Mouse (Mus musculus) CH12.LX (cell line): ENCODE results near the gene Npb. TPM values are rescaled to one million over a fixed set of nuclear protein-coding genes. Genes with fewer than 3 reads are reported as not detected.
A peak's percentile ranks its signal among the peaks of the same experiment; 100 is the strongest.

Experiments
- DNase-seq: peaks from one replicate; pipeline ENCODE4 v3.0.0-alpha.2; 2013; ENCODE audit errors: extremely low read depth
- H3K27ac ChIP-seq: 2 replicates; pipeline ENCODE4 v1.5.1; 2012; ENCODE audit warnings: low read depth, mild to moderate bottlenecking, control low read depth, moderate library complexity; ENCODE audit not compliant: insufficient read depth
- H3K27me3 ChIP-seq: replicated peaks from 2 replicates; pipeline ENCODE3; 2012; ENCODE audit warnings: inconsistent platforms
- H3K36me3 ChIP-seq, 2 experiments: replicated peaks in 1 of 2; 2 replicates each; pipeline versions ENCODE3 to v1.6.1; 2012; ENCODE audit warnings: inconsistent platforms in 1 of 2, low read length in 1 of 2, mild to moderate bottlenecking in 1 of 2, mixed read lengths in 1 of 2, moderate library complexity in 1 of 2; ENCODE audit not compliant: control insufficient read depth in 1 of 2, insufficient read depth in 1 of 2
- H3K4me1 ChIP-seq, 2 experiments: 2 replicates each; pipeline ENCODE4 v1.6.1; 2012; ENCODE audit warnings: inconsistent platforms in 1 of 2, moderate library complexity in 1 of 2; ENCODE audit not compliant: insufficient read depth in 2 of 2, control insufficient read depth in 1 of 2
- H3K4me2 ChIP-seq: 2 replicates; pipeline ENCODE4 v1.6.1; 2012; ENCODE audit warnings: low read depth, mild to moderate bottlenecking, control low read depth; ENCODE audit not compliant: poor library complexity, insufficient read depth, severe bottlenecking
- H3K4me3 ChIP-seq, 3 experiments: fragments of 150-350 bp in 1 of 3; sonication (generic) in 1 of 3; replicated peaks in 1 of 3; 2 replicates each; pipeline versions ENCODE3 to v1.5.1; 2011 to 2012; ENCODE audit warnings: low read depth in 2 of 3, low read length in 2 of 3, mild to moderate bottlenecking in 2 of 3, moderate library complexity in 2 of 3, control low read depth in 1 of 3, improper control_type of control experiment in 1 of 3, inconsistent platforms in 1 of 3, mixed read lengths in 1 of 3; ENCODE audit not compliant: poor library complexity in 1 of 3
- H3K79me2 ChIP-seq: replicated peaks from 2 replicates; pipeline ENCODE4 v1.6.1; 2012; ENCODE audit warnings: mild to moderate bottlenecking, moderate library complexity; ENCODE audit not compliant: control insufficient read depth, poor library complexity, insufficient read depth, severe bottlenecking; ENCODE audit errors: extremely low read depth
- H3K9ac ChIP-seq: 2 replicates; pipeline ENCODE4 v1.6.1; 2012; ENCODE audit warnings: low read depth, mild to moderate bottlenecking, control low read depth, moderate library complexity; ENCODE audit not compliant: insufficient read depth
- H3K9me3 ChIP-seq: replicated peaks from 2 replicates; pipeline ENCODE3; 2012; ENCODE audit warnings: low read length, inconsistent platforms, mixed read lengths
- BHLHE40 ChIP-seq: IDR thresholded peaks from 2 replicates; pipeline ENCODE4 v1.6.1; 2011; ENCODE audit warnings: mild to moderate bottlenecking, low read depth, low read length, improper control_type of control experiment
- CTCF ChIP-seq, 2 experiments: IDR thresholded peaks in 1 of 2; conservative IDR thresholded peaks in 1 of 2; 2 replicates each; pipeline ENCODE4 v1.5.1; 2011 to 2012; ENCODE audit warnings: low read depth in 2 of 2, low read length in 2 of 2, improper control_type of control experiment in 1 of 2, inconsistent platforms in 1 of 2, mild to moderate bottlenecking in 1 of 2, moderate library complexity in 1 of 2
- E2F4 ChIP-seq: IDR thresholded peaks from 2 replicates; pipeline ENCODE4 v1.6.1; 2011; ENCODE audit warnings: low read depth, low read length, improper control_type of control experiment; ENCODE audit not compliant: insufficient replicate concordance
- ETS1 ChIP-seq: conservative IDR thresholded peaks from 2 replicates; pipeline ENCODE4 v1.6.1; 2012; ENCODE audit warnings: low read depth, mild to moderate bottlenecking, inconsistent platforms, low read length, improper control_type of control experiment, moderate library complexity
- KAT2A ChIP-seq: IDR thresholded peaks from 2 replicates; pipeline ENCODE4 v1.6.1; 2012; ENCODE audit warnings: low read length, improper control_type of control experiment, inconsistent platforms; ENCODE audit not compliant: insufficient replicate concordance
- MAFK ChIP-seq: IDR thresholded peaks from 2 replicates; pipeline ENCODE4 v1.6.1; 2011; ENCODE audit warnings: low read length, improper control_type of control experiment; ENCODE audit not compliant: insufficient replicate concordance
- MXI1 ChIP-seq: IDR thresholded peaks from 2 replicates; pipeline ENCODE4 v1.6.1; 2011; ENCODE audit warnings: mild to moderate bottlenecking, low read depth, low read length, improper control_type of control experiment
- MYC ChIP-seq: IDR thresholded peaks from 2 replicates; pipeline ENCODE4 v1.6.1; 2011; ENCODE audit warnings: low read depth, mild to moderate bottlenecking, improper control_type of control experiment, low read length
- NELFE ChIP-seq: IDR thresholded peaks from 2 replicates; pipeline ENCODE4 v1.6.1; 2011; ENCODE audit warnings: low read depth, low read length, improper control_type of control experiment
- NRF1 ChIP-seq: IDR thresholded peaks from 2 replicates; pipeline ENCODE4 v1.6.1; 2014; ENCODE audit warnings: low read depth, mild to moderate bottlenecking, inconsistent platforms, low read length, improper control_type of control experiment, moderate library complexity
- PAX5 ChIP-seq: IDR thresholded peaks from 2 replicates; pipeline ENCODE4 v1.6.1; 2012; ENCODE audit warnings: low read length, inconsistent platforms, mixed read lengths
- POLR2A ChIP-seq: IDR thresholded peaks from 2 replicates; pipeline ENCODE4 v1.6.1; 2011; ENCODE audit warnings: low read depth, mild to moderate bottlenecking, improper control_type of control experiment, low read length
- POLR2AphosphoS2 ChIP-seq: IDR thresholded peaks from 2 replicates; pipeline ENCODE4 v1.6.1; 2011; ENCODE audit warnings: low read depth, low read length, improper control_type of control experiment
- SIN3A ChIP-seq: IDR thresholded peaks from 2 replicates; pipeline ENCODE4 v1.6.1; 2012; ENCODE audit warnings: low read length, improper control_type of control experiment, inconsistent platforms
- SMC3 ChIP-seq: IDR thresholded peaks from 2 replicates; pipeline ENCODE4 v1.6.1; 2011; ENCODE audit warnings: low read depth, low read length, improper control_type of control experiment
- TBP ChIP-seq: conservative IDR thresholded peaks from 2 replicates; pipeline ENCODE4 v1.6.1; 2011; ENCODE audit warnings: low read depth, low read length, improper control_type of control experiment
- USF1 ChIP-seq: IDR thresholded peaks from 2 replicates; pipeline ENCODE4 v1.6.1; 2014; ENCODE audit warnings: low read depth, mild to moderate bottlenecking, inconsistent platforms, low read length, improper control_type of control experiment
- ZC3H11A ChIP-seq: IDR thresholded peaks from 2 replicates; pipeline ENCODE4 v1.6.1; 2012; ENCODE audit warnings: low read depth, mild to moderate bottlenecking, inconsistent platforms, low read length, improper control_type of control experiment
- ZKSCAN1 ChIP-seq: IDR thresholded peaks from 2 replicates; pipeline ENCODE4 v1.6.1; 2012; ENCODE audit warnings: low read depth, inconsistent platforms, low read length, improper control_type of control experiment, borderline replicate concordance
- ZNF384 ChIP-seq: IDR thresholded peaks from 2 replicates; pipeline ENCODE4 v1.6.1; 2012; ENCODE audit warnings: low read depth, low read length, improper control_type of control experiment, inconsistent platforms
- dilution Hi-C: fragments of 300-500 bp; cut with MboI; formaldehyde crosslinking; loops from 2 replicates; pipeline ENCODE4 v1.14.3; 2020; ENCODE audit warnings: low sequenced_read_pairs; ENCODE audit not compliant: extremely low pct_unique_long_range_greater_than_20kb, extremely low pct_ligation_motif_present
- in situ Hi-C: fragments of 300-500 bp; cut with MboI; formaldehyde crosslinking; loops from 3 replicates; pipeline ENCODE4 v1.14.3; 2019; ENCODE audit warnings: low sequenced_read_pairs, low pct_ligation_motif_present, low pct_unique_long_range_greater_than_20kb, mixed read lengths
- polyA plus RNA-seq: library from polyadenylated mRNA; unstranded; fragments of >175 nt; gene quantifications from 2 replicates; pipeline ENCODE4 v1.2.1, GENCODE M21; 2012; ENCODE audit warnings: low read depth; ENCODE audit not compliant: insufficient read length
- total RNA-seq, 2 experiments: library from RNA; depleted of rRNA; stranded (reverse); fragments of 300-350 nt in 1 of 2; fragments of >200 nt in 1 of 2; gene quantifications; 2 replicates each; pipeline ENCODE4 v1.2.3; 2012 to 2014

Npb gene
- total and polyA plus RNA-seq, 3 experiments, result 0.55 to 1.3 TPM; not detected in 1

GRCm38 (mm10) chr11:120598283-120598989 is 9.8 kb upstream of the Npb start, which contains the start of the genes Alyref and Anapc11 (continued):
- TF ChIP-seq MYC (peak; percentile 78; the same call in 1 of the 2 replicates), CTCF (conservative IDR thresholded peaks at IDR 0.05 in 1 of 2, IDR thresholded peaks at IDR 0.05 in 1 of 2; ENCODE audit: low read depth in 2 of 2, low read length in 2 of 2) (no peak), KAT2A (peak; percentile 93; the same call in 1 of the 2 replicates), POLR2A (peak; percentile 95), POLR2AphosphoS2 (peak; percentile 88), MXI1 (peak; percentile 93), TBP (peak; percentile 46; the same call in 1 of the 2 replicates), ZKSCAN1 (no peak; the same call in 1 of the 2 replicates), BHLHE40 (peak; percentile 60), ETS1 (peak; percentile 61), SIN3A (peak; percentile 77; the same call in 1 of the 2 replicates), NRF1 (peak; percentile 97), PAX5 (no peak), ZNF384 (no peak), ZC3H11A (no peak), USF1 (peak; percentile 63)

- in situ Hi-C loops, result no loop called here
- Histone ChIP-seq H3K4me3 (peak overlapping the region; percentile 55 to 88 (median 70)), H3K4me2 (peak overlapping the region; percentile 74), H3K36me3 (peaks cover 41 to 68% of the 10 kb centered on the region in 2 experiments), H3K27ac (no peak overlapping the region), H3K27me3 (no peaks in the 10 kb centered on the region), H3K9me3 (no peaks in the 10 kb centered on the region), H3K79me2 (peaks cover 50% of the 10 kb centered on the region), H3K4me1 (peaks cover 8 to 50% of the 10 kb centered on the region in 2 experiments), H3K9ac (peak overlapping the region; percentile 76)
- TF ChIP-seq SIN3A (0 out of 2 replicates have a peak, but pooled peaks have one; percentile 5), SMC3 (no peak)
- dilution Hi-C loops, result no loop called here
- no peak for DNase-seq
Measured at GRCm38 (mm10) chr11:120598990-120599549, 9.2 kb upstream of the Npb start.

GRCm38 (mm10) chr11:120600716-120601115 is 7.6 kb upstream of the Npb start:
- peaks cover 8 to 37% of the 10 kb centered on the region in 2 experiments for H3K4me1 ChIP-seq
- H3K79me2 ChIP-seq, result peaks cover 35% of the 10 kb centered on the region
- no peak overlapping the region for H3K9ac ChIP-seq
- in situ Hi-C loops, result no loop called here
- H3K27ac ChIP-seq, result no peak overlapping the region
- H3K4me3 ChIP-seq, result no peak overlapping the region
- DNase-seq, result no peak
- no peaks in the 10 kb centered on the region for H3K9me3 ChIP-seq
- TF ChIP-seq E2F4 (no peak), MAFK (no peak), BHLHE40 (no peak), NELFE (no peak), ZKSCAN1 (no peak)
- no peaks in the 10 kb centered on the region for H3K27me3 ChIP-seq
- H3K4me2 ChIP-seq, result 0 out of 2 replicates have a peak overlapping the region, but pooled peaks have one; percentile 4
- dilution Hi-C loops, result no loop called here
- peaks cover 41 to 70% of the 10 kb centered on the region in 2 experiments for H3K36me3 ChIP-seq
